Mouse (Mus musculus) gastrocnemius, postnatal 36 days (tissue): ENCODE data around the gene Depdc1b. TPM values are rescaled to one million over a fixed set of nuclear protein-coding genes. Genes with fewer than 3 reads are reported as not detected.

Experiments used
- DNase-seq, 2 experiments: peaks; one replicate each; pipeline ENCODE4 v3.0.0; 2022
- intact Hi-C: fragments of 180-260 bp; cut with DNase I; formaldehyde crosslinking; loops from one replicate; pipeline ENCODE4 v1.15.1; 2025
- total RNA-seq, 2 experiments: library from RNA; stranded (reverse); gene quantifications; 2 replicates each; pipeline ENCODE4 v1.2.3; 2021

Gene Depdc1b
- total RNA-seq, 2 experiments from 2014 or later: 0.20 TPM

- DNase-seq: no peak
- intact Hi-C loops: no loop called here
Observed at GRCm38 (mm10) chr13:108341585-108341984, 25.5 kb downstream of the Depdc1b start.

- intact Hi-C loops: loop anchor here (5.0 kb wide), 1 partner anchor 867 kb away; no protein-coding TSS in a partner anchor
- DNase-seq: no peak
Observed at GRCm38 (mm10) chr13:108345756-108346155, 29.6 kb downstream of the Depdc1b start.

- intact Hi-C loops: loop anchor here (5.0 kb wide), 1 partner anchor 865 kb away; no protein-coding TSS in a partner anchor
- no peak for DNase-seq
Observed at GRCm38 (mm10) chr13:108347016-108347415, 30.9 kb downstream of the Depdc1b start.

DNA sequence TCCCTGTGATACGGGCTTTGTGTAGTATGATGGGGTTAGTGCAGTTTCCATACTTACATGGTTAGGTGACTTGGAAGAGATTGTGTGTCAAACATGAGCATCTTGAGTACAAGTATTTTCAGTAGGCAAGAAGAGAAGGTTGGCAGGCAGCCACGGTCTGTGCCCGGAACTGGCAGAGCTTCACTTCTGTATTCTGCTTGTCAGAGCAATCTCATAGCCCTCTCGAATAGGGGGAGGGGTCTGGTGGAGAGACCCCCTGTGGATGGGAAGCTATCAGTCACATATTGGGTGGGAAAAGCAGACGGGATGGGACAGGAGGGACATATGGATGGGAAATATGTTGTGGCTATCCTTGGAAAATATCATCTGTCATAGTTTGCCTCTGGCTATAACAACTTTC lies 33.5 kb downstream of the Depdc1b start:
- intact Hi-C loops: loop anchor here (5.0 kb wide), 1 partner anchor 863 kb away; no protein-coding TSS in a partner anchor
- DNase-seq: no peak

DNA sequence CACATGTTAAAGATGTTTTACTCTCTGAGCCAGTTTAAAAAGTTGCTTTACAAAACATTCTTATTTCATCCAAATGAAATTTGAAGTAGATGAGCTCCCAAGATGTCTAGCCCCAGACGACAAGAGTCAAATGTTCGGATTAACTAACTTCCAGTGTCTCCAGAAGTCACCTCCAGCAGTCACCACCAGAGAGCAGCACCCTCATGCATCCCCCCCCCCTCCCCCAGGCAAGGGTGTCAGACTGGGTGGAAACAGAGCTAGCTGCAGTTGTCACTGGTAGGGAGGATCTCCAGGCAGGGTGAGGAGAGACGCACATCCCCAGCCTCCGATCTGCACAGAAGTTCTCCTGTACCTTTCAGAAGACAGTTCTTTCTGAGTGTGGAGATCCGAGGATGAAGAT lies 37.6 kb downstream of the Depdc1b start:
- intact Hi-C loops: no loop called here
- no peak for DNase-seq

- intact Hi-C loops: no loop called here
- DNase-seq: no peak
Observed at GRCm38 (mm10) chr13:108354804-108355552, 38.8 kb downstream of the Depdc1b start.

DNA sequence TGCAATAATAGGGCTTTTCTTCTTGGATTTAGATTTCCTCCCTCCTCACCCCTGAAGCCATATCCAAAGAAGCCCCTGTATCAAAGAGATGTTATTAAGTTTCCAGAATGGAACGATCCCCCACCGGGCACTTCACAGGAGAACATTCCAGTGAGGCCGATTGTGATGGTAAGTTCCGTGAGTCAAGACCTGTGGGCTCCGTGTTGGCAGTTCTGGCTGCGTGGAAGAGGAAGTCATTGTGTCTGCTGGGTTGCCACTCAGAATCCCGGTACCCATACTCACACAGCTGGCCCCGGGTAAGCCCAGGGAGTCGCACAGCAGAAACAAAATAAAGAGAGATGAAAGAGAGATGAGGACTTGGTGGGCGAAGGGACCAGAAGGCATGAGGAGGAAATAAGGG lies 41.2 kb downstream of the Depdc1b start:
- DNase-seq: no peak
- intact Hi-C loops: no loop called here

DNA sequence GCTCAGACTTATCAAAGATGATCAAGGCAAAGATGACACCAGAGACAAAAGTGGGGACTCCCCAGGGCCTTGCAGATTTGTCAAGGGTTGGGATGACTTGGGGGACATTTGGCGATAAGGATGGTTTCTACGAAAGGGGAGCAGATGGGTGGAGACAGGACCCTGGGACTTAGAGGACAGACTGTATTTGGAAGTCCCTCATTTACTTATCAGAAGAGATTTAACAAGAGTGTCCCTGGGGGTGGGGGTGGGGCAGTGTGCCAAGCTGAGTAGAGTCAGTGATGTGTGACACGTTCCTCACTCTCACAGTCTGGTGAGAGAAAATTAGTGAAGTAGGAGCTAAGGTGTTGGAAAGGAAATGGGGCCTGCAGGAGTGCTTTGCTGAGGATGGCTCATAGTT lies 42.1 kb downstream of the Depdc1b start:
- intact Hi-C loops: no loop called here
- DNase-seq: no peak

- DNase-seq: no peak
- intact Hi-C loops: no loop called here
Observed at GRCm38 (mm10) chr13:108367496-108367895, 51.4 kb downstream of the Depdc1b start.

- intact Hi-C loops: loop anchor here (10.0 kb wide), 1 partner anchor 1454 kb away; no protein-coding TSS in a partner anchor
- DNase-seq: no peak
Observed at GRCm38 (mm10) chr13:108370241-108370941, 54.3 kb downstream of the Depdc1b start.

GRCm38 (mm10) chr13:108371352-108371921 lies 55.3 kb downstream of the Depdc1b start:
- no peak for DNase-seq
- intact Hi-C loops: loop anchor here (10.0 kb wide), 1 partner anchor 1453 kb away; no protein-coding TSS in a partner anchor

GRCm38 (mm10) chr13:108373231-108373630 lies 57.1 kb downstream of the Depdc1b start:
- DNase-seq: no peak
- intact Hi-C loops: loop anchor here (10.0 kb wide), 1 partner anchor 1452 kb away; no protein-coding TSS in a partner anchor

GRCm38 (mm10) chr13:108376637-108377036 lies 60.5 kb downstream of the Depdc1b start:
- no peak for DNase-seq
- intact Hi-C loops: loop anchor here (10.0 kb wide), 1 partner anchor 1448 kb away; no protein-coding TSS in a partner anchor

GRCm38 (mm10) chr13:108381161-108381560 lies 65.0 kb downstream of the Depdc1b start:
- no peak for DNase-seq
- intact Hi-C loops: no loop called here

- no peak for DNase-seq
- intact Hi-C loops: no loop called here
Observed at GRCm38 (mm10) chr13:108383051-108383450, 66.9 kb downstream of the Depdc1b start.

GRCm38 (mm10) chr13:108386058-108386457 lies 69.9 kb downstream of the Depdc1b start:
- no peak for DNase-seq
- intact Hi-C loops: loop anchor here (5.0 kb wide), 1 partner anchor 826 kb away; no protein-coding TSS in a partner anchor

GRCm38 (mm10) chr13:108390565-108390964 lies 74.4 kb downstream of the Depdc1b start:
- intact Hi-C loops: no loop called here
- no peak for DNase-seq

- intact Hi-C loops: no loop called here
Observed at GRCm38 (mm10) chr13:108403197-108403596, 87.1 kb downstream of the Depdc1b start.

GRCm38 (mm10) chr13:108404372-108404771 lies 88.2 kb downstream of the Depdc1b start:
- DNase-seq: no peak
- intact Hi-C loops: no loop called here

More at GRCm38 (mm10) chr13:108403197-108403596, 87.1 kb downstream of the Depdc1b start:
- no peak for DNase-seq

- intact Hi-C loops: no loop called here
- no peak for DNase-seq
Observed at GRCm38 (mm10) chr13:108415464-108415863, 99.3 kb downstream of the Depdc1b start.
